Mouse (Mus musculus) stomach, postnatal 0 days (tissue): ENCODE data around the gene Srebf1. TPM values are rescaled to one million over a fixed set of nuclear protein-coding genes. Genes with fewer than 3 reads are reported as not detected.

Experiments
- ATAC-seq: fragments of 200-750 bp; cut with Nextera tagmentation; 2 replicates; pipeline ENCODE4 v1.8.0; 2017; ENCODE audit not compliant: low FRiP score, low TSS enrichment
- DNase-seq: peaks from one replicate; pipeline ENCODE4 v3.0.0-alpha.2; 2016; ENCODE audit warnings: low spot score
- H3K27ac ChIP-seq: fragments of 300-500 bp; sonication (generic); replicated peaks from 2 replicates; pipeline ENCODE4 v1.5.1; 2014; ENCODE audit warnings: mild to moderate bottlenecking, control low read depth
- H3K27me3 ChIP-seq: fragments of 300-500 bp; sonication (generic); 2 replicates; pipeline ENCODE4 v1.6.1; 2014; ENCODE audit warnings: low read length; ENCODE audit not compliant: control insufficient read depth, insufficient read depth
- H3K36me3 ChIP-seq: fragments of 300-500 bp; sonication (generic); 2 replicates; pipeline ENCODE4 v1.6.1; 2014; ENCODE audit warnings: low read length, mixed read lengths; ENCODE audit not compliant: control insufficient read depth, insufficient read depth
- H3K4me1 ChIP-seq: fragments of 300-500 bp; sonication (generic); replicated peaks from 2 replicates; pipeline ENCODE4 v1.6.1; 2014; ENCODE audit warnings: antibody characterized with exemption; ENCODE audit not compliant: control insufficient read depth, insufficient read depth
- H3K4me2 ChIP-seq: fragments of 300-500 bp; sonication (generic); replicated peaks from 2 replicates; pipeline ENCODE4 v1.6.1; 2014; ENCODE audit warnings: low read depth, mild to moderate bottlenecking, control low read depth, moderate library complexity
- H3K4me3 ChIP-seq: fragments of 300-500 bp; sonication (generic); 2 replicates; pipeline ENCODE4 v1.5.1; 2014; ENCODE audit warnings: low read depth, low read length, control low read depth
- H3K9ac ChIP-seq: fragments of 300-500 bp; sonication (generic); 2 replicates; pipeline ENCODE4 v1.6.1; 2014; ENCODE audit warnings: mild to moderate bottlenecking, low read length, control low read depth, mixed read lengths
- H3K9me3 ChIP-seq: fragments of 300-500 bp; sonication (generic); 2 replicates; pipeline ENCODE4 v1.6.1; 2016; ENCODE audit warnings: low read length; ENCODE audit not compliant: control insufficient read depth
- CTCF ChIP-seq: IDR thresholded peaks from 2 replicates; pipeline ENCODE4 v1.5.1; 2016; ENCODE audit warnings: antibody characterized with exemption, low read depth, mild to moderate bottlenecking, moderate library complexity
- EP300 ChIP-seq: optimal IDR thresholded peaks from 2 replicates; pipeline ENCODE3; 2016; ENCODE audit warnings: antibody characterized with exemption
- WGBS: fragments of 180-500 bp; shearing (Covaris S2); extraction: QIAGEN DNeasy Blood & Tissue Kit; methylation state at CpG from one replicate; pipeline ENCODE4 v1.1.7; 2014; 5-methylcytosine and 5-hydroxymethylcytosine counted together
- polyA plus RNA-seq: library from polyadenylated mRNA; unstranded; fragments of >200 nt; fragmentation: Nextera tagmentation; extraction: Ambion mirVana; gene quantifications from 2 replicates; pipeline ENCODE4 v1.2.1, GENCODE M21; 2015

Srebf1 gene
- polyA plus RNA-seq, 1 experiment from 2014 or later = 44.7 TPM

DNA sequence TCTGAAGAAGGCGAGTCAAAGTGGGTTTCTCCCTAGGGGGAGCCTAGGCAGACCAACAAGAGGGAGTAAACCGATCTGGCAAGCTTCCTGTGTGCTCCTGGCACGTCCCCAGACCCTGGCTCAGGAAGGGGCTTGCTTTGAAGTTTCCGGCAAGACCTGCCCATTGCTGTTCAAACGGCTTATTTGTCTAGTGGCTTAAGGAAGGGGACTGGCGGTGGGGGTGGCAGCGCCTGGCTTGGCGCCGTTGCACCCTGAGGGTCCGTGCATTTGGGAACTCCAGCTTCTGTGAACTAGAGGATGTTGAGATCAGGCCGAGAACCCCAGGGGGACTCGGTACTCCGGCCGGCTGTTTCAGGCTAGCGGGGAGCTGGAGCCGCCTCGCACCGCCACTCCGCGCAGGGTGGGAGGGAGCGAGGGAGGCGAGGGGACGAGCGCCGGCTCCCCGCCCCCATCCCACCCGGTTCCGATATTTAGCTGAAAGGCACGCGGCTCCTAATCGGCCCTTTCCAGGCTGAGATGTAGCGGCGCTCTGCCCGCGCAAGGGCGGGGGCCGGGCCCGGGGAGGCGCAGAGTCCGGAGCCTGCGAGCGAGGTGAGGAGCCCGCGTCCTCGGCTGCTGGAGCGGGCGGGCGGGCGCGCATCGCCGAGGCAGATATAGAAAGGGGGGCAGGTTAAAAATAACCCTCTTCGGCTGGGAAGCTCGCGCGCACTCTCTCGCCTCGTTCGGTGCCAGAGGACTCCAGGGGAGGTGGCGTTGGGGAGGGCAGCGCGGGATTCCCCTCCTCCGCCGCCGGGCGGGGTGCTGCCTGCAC is 46.8 kb downstream of the Srebf1 start:
- no peak for TF ChIP-seq EP300
- peak; percentile 1; the same call in 1 of the 2 replicates for TF ChIP-seq CTCF
- peaks cover 21% of the 10 kb centered on the region for H3K4me1 ChIP-seq
- H3K9me3 ChIP-seq = no peaks in the 10 kb centered on the region
- ATAC-seq (peak; percentile 48), DNase-seq (peak; percentile 71)
- peak overlapping the region; percentile 100 for H3K4me2 ChIP-seq
- H3K27ac ChIP-seq = peak overlapping the region; percentile 81
- H3K4me3 ChIP-seq = peak overlapping the region; percentile 67
- H3K36me3 ChIP-seq = peaks cover 2% of the 10 kb centered on the region; the same call in 1 of the 2 replicates
- peak overlapping the region; percentile 68 for H3K9ac ChIP-seq
- no peaks in the 10 kb centered on the region for H3K27me3 ChIP-seq
- under 1% methylated on average over 58 of the region's 66 CpGs for WGBS

DNA sequence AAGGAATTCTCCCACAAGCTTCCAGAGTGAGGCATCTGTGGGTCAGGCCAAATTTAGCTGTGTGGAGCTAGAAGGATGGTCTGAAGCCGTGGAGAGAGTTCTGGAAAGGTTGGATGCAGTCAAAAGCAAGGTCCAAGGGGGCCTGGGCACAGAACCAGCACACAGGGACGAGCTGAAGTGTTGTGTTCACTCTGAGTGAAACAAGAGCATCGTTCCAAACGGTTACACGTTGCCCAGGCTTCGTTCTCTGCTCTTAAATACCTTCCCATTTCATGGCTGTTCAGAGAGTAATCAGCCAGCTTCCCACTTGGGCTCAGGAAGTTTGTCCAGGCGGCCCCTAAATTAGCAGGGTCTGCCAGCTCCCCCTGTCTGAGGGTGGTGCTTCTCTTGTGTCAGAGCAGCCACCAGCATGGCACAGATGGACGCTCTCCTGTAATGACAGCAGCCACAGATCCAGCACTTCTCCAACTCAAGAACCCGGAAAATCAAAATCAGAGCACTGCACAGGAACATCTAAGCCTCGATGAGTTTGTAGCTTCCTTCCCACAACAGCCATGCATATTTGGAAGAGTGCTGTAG is 48.7 kb downstream of the Srebf1 start:
- H3K9ac ChIP-seq = no peak overlapping the region
- H3K36me3 ChIP-seq = no peaks in the 10 kb centered on the region
- ATAC-seq = no peak
- H3K9me3 ChIP-seq = no peaks in the 10 kb centered on the region
- H3K27ac ChIP-seq = no peak overlapping the region
- peaks cover 20% of the 10 kb centered on the region for H3K4me1 ChIP-seq
- H3K4me2 ChIP-seq = no peak overlapping the region
- TF ChIP-seq CTCF (no peak), EP300 (no peak)
- no peak overlapping the region for H3K4me3 ChIP-seq
- no peaks in the 10 kb centered on the region for H3K27me3 ChIP-seq
- WGBS = 66% methylated on average over 10 of the region's 10 CpGs
- DNase-seq = no peak

DNA sequence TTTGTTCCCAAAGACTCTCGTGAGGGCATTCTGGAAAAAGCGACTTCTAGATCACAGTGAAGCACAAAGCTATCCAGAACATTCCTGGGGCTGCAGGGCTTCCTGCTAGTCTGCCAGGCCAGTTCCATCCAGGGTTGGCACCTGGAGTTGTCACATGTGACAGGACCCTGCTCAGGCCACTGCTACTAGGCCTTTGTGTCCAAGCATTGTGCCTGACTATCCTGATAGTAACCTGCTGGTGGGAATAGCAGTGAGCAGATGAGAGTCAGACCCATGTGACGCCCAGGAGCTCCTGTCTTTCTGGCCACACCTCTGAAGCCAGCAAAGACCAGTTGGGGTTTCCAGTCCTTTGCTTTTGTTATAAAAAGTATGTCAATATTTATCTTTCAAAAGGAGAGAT is 50.3 kb downstream of the Srebf1 start:
- ATAC-seq (peak; percentile 53), DNase-seq (peak; percentile 51)
- H3K27me3 ChIP-seq = no peaks in the 10 kb centered on the region
- H3K4me2 ChIP-seq = no peak overlapping the region
- WGBS = 69% methylated on average over 3 of the region's 3 CpGs
- H3K9ac ChIP-seq = no peak overlapping the region
- H3K4me3 ChIP-seq = no peak overlapping the region
- no peak for TF ChIP-seq CTCF
- TF ChIP-seq EP300 = no peak
- H3K27ac ChIP-seq = no peak overlapping the region; the same call in 1 of the 2 replicates
- peaks cover 14% of the 10 kb centered on the region for H3K4me1 ChIP-seq
- no peaks in the 10 kb centered on the region for H3K36me3 ChIP-seq
- no peaks in the 10 kb centered on the region for H3K9me3 ChIP-seq

DNA sequence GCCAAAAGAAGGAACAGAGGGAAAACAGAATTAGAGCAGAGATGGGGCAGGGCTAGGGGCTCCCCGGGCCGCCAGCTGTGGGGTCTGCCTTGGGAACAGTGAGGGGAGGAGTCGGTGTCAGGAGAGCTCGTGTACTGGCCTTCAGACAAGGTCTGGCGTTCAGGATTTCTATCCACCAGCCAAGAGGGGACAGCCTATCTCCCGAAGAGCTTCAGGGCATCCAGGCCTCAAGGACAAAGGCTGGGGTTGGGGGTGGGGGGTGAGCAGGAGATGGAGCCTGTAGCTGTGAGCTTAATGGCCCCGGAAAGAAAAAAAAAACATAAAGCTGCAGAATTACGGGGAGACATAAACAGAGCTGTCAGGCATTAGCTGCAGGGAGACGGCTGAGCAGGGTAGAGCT is 53.6 kb downstream of the Srebf1 start:
- Histone ChIP-seq H3K27ac (no peak overlapping the region), H3K9ac (no peak overlapping the region), H3K27me3 (no peaks in the 10 kb centered on the region), H3K4me1 (peaks cover 9% of the 10 kb centered on the region; the same call in 1 of the 2 replicates), H3K36me3 (no peaks in the 10 kb centered on the region), H3K4me2 (no peak overlapping the region), H3K9me3 (no peaks in the 10 kb centered on the region), H3K4me3 (no peak overlapping the region)
- TF ChIP-seq CTCF = no peak
- no peak for TF ChIP-seq EP300
- WGBS = 25% methylated on average over 9 of the region's 9 CpGs
- DNase-seq (no peak), ATAC-seq (no peak)

DNA sequence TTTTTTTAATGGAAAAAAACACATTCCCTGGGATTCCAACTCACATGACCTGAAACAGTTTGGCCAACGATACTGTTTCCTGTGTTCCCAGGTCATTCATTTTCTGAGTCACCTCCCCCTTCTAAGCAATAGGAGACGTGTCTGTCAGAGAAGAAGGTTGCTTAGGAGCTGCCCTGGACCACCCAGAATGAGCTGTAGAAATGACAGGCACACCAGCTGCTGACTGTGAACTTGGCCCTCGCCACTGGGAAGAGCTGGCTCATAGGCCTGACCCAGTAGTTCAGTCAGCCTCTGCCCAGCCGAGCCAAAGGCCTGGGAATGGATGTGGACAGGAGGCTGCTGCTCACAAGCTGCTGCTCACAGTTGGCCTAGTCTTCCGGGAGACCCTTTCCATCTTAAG is 57.3 kb downstream of the Srebf1 start:
- Histone ChIP-seq H3K4me2 (no peak overlapping the region), H3K36me3 (no peaks in the 10 kb centered on the region), H3K27me3 (no peaks in the 10 kb centered on the region), H3K27ac (peak overlapping the region; percentile 35; the same call in 1 of the 2 replicates), H3K9ac (no peak overlapping the region), H3K4me1 (peaks cover 13% of the 10 kb centered on the region; the same call in 1 of the 2 replicates), H3K9me3 (no peaks in the 10 kb centered on the region), H3K4me3 (no peak overlapping the region)
- ATAC-seq = peak; percentile 50
- no peak for TF ChIP-seq EP300
- TF ChIP-seq CTCF = no peak
- 35% methylated on average over 5 of the region's 5 CpGs for WGBS
- no peak for DNase-seq

DNA sequence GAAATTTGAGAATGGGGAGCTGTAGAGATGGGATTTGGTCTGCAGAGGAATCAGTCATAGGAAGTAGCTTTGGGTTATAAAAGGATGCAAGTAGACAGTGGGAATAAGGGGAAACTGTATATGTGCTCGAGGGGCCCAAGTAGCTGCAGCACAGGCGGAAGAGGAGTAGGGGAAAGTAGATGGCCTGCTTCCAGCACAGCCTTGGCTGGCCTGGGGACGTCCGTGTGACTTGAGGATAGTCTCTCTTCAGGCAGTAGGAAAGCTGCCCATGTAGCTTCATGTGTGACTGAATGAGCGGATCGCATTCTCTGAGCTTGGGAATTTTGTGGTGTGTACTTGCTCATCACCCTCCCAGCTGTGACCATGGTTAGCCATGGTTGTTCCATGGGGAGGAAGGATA is 57.9 kb downstream of the Srebf1 start:
- Histone ChIP-seq H3K27me3 (no peaks in the 10 kb centered on the region), H3K4me2 (no peak overlapping the region), H3K9me3 (no peaks in the 10 kb centered on the region), H3K36me3 (no peaks in the 10 kb centered on the region), H3K4me1 (peaks cover 13% of the 10 kb centered on the region; the same call in 1 of the 2 replicates), H3K4me3 (no peak overlapping the region), H3K27ac (peak overlapping the region; percentile 35; the same call in 1 of the 2 replicates), H3K9ac (no peak overlapping the region)
- TF ChIP-seq EP300 (no peak), CTCF (no peak)
- DNase-seq (no peak), ATAC-seq (no peak)
- WGBS = 58% methylated on average over 6 of the region's 6 CpGs
